Mouse (Mus musculus) spleen, adult 2 months (tissue): ENCODE measurements around the gene Snx29. TPM values are rescaled to one million over a fixed set of nuclear protein-coding genes. Genes with fewer than 3 reads are reported as not detected.
"Not testable (repeated sequence)": the region's sequence is repeated elsewhere in the genome, so short reads cannot be mapped to it uniquely, and the experiment has no call there.

Experiments
- DNase-seq, 2 experiments: peaks; one replicate each; pipeline versions ENCODE4 v3.0.0 to v3.0.0-alpha.2; 2012 to 2021; ENCODE audit warnings: low spot score in 2 of 2, low read depth in 1 of 2
- H3K27ac ChIP-seq: fragments of 200-500 bp; 2 replicates; pipeline ENCODE4 v1.5.1; 2012; ENCODE audit warnings: low read length, inconsistent platforms; ENCODE audit not compliant: insufficient read depth
- H3K27me3 ChIP-seq: fragments of 200-500 bp; 2 replicates; pipeline ENCODE4 v1.6.1; 2012; ENCODE audit warnings: mild to moderate bottlenecking, moderate library complexity, low read length, inconsistent platforms; ENCODE audit not compliant: control insufficient read depth, insufficient read depth
- H3K36me3 ChIP-seq: fragments of 200-500 bp; 2 replicates; pipeline ENCODE4 v1.6.1; 2012; ENCODE audit warnings: mild to moderate bottlenecking, low read length, inconsistent platforms; ENCODE audit not compliant: control insufficient read depth, insufficient read depth
- H3K4me1 ChIP-seq: fragments of 200-500 bp; 2 replicates; pipeline ENCODE4 v1.6.1; 2011; ENCODE audit warnings: inconsistent platforms; ENCODE audit not compliant: control insufficient read depth, insufficient read depth, insufficient read length
- H3K4me3 ChIP-seq: fragments of 200-500 bp; 2 replicates; pipeline ENCODE4 v1.5.1; 2011; ENCODE audit warnings: mild to moderate bottlenecking, inconsistent platforms; ENCODE audit not compliant: insufficient read depth, insufficient read length; ENCODE audit errors: extremely low read depth
- CTCF ChIP-seq: fragments of 200-500 bp; IDR thresholded peaks from 2 replicates; pipeline ENCODE4 v1.5.1; 2011; ENCODE audit warnings: mild to moderate bottlenecking, inconsistent platforms; ENCODE audit not compliant: insufficient read depth, insufficient read length, insufficient replicate concordance; ENCODE audit errors: extremely low read depth
- POLR2A ChIP-seq: fragments of 200-500 bp; IDR thresholded peaks from 2 replicates; pipeline ENCODE4 v1.6.1; 2011; ENCODE audit warnings: low read depth, low read length, inconsistent platforms
- WGBS: fragments of 180-500 bp; shearing (Covaris S2); methylation state at CpG from one replicate; pipeline ENCODE4 v1.1.7; 2018; 5-methylcytosine and 5-hydroxymethylcytosine counted together
- polyA plus RNA-seq: library from polyadenylated mRNA; depleted of rRNA; stranded (reverse); fragments of >200 nt; gene quantifications from 2 replicates; pipeline ENCODE4 v1.2.3, GENCODE M21; 2012; rRNA removed

Snx29 gene
- polyA plus RNA-seq, result 13.6 and 14.3 TPM in 2 replicates

GRCm38 (mm10) chr16:11322409-11323323 lies at the start of gene Snx29:
Gene Snx29 (plus strand): TSS chr16:11322908.
- H3K27me3 ChIP-seq, result no peaks in the 10 kb centered on the region
- no peaks in the 10 kb centered on the region for H3K36me3 ChIP-seq
- peaks cover 7% of the 10 kb centered on the region; the same call in 1 of the 2 replicates for H3K4me1 ChIP-seq
- DNase-seq, result peak; percentile 78 to 98
- peak within 1 kb of the TSS; percentile 58 for H3K27ac ChIP-seq
- 6% methylated on average over 56 of the region's 61 CpGs for WGBS
- TF ChIP-seq CTCF, result no peak
- TF ChIP-seq POLR2A, result no peak; the same call in 1 of the 2 replicates
- H3K4me3 ChIP-seq, result peak within 1 kb of the TSS; percentile 78

- no peaks in the 10 kb centered on the region for H3K4me1 ChIP-seq
- no peak overlapping the region for H3K27ac ChIP-seq
- H3K4me3 ChIP-seq, result no peak overlapping the region
- WGBS, result 80% methylated on average over 3 of the region's 3 CpGs
- TF ChIP-seq POLR2A (no peak), CTCF (no peak)
- H3K27me3 ChIP-seq, result no peaks in the 10 kb centered on the region
- no peak for DNase-seq
- no peaks in the 10 kb centered on the region for H3K36me3 ChIP-seq
Measured at GRCm38 (mm10) chr16:11276888-11277287, 45.8 kb upstream of the Snx29 start.

- no peak for DNase-seq
- no peak overlapping the region for H3K4me3 ChIP-seq
- H3K4me1 ChIP-seq, result no peaks in the 10 kb centered on the region
- TF ChIP-seq CTCF (no peak), POLR2A (no peak)
- H3K27ac ChIP-seq, result no peak overlapping the region
- no peaks in the 10 kb centered on the region for H3K27me3 ChIP-seq
- 90% methylated on average over 6 of the region's 6 CpGs for WGBS
- no peaks in the 10 kb centered on the region for H3K36me3 ChIP-seq
Measured at GRCm38 (mm10) chr16:11278778-11279177, 43.9 kb upstream of the Snx29 start.

GRCm38 (mm10) chr16:11282655-11283232 lies 40.0 kb upstream of the Snx29 start:
- WGBS, result 85% methylated on average over 5 of the region's 5 CpGs
- no peak for DNase-seq
- Histone ChIP-seq H3K36me3 (no peaks in the 10 kb centered on the region), H3K27ac (no peak overlapping the region), H3K27me3 (no peaks in the 10 kb centered on the region), H3K4me3 (no peak overlapping the region), H3K4me1 (no peaks in the 10 kb centered on the region)
- no peak for TF ChIP-seq CTCF
- TF ChIP-seq POLR2A, result no peak

DNA sequence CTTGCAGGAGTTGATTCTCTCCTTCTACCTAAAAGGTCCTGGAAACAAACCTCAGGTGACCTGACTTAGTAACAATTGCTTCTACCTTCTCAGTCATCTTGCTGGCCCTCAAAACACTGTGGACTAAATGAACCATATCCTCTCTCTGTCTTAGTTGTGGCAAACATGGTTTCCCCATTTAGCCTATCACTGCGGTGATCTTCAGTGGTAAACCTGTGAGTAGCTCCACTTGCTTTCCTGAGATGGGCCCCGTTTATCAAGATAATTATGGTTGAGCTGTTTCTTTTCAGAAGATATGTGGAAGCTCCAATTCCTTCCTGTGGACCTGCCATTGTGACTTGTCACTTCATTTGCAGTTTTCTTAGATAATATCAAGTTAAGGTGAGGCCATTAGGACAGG lies 37.8 kb upstream of the Snx29 start:
- no peak for TF ChIP-seq POLR2A
- TF ChIP-seq CTCF, result no peak
- whole genome bisulfite sequencing, result 34% methylated on average over 2 of the region's 2 CpGs
- no peak overlapping the region for H3K4me3 ChIP-seq

GRCm38 (mm10) chr16:11285949-11286348 lies 36.8 kb upstream of the Snx29 start:
- H3K4me3 ChIP-seq, result no peak overlapping the region
- H3K27me3 ChIP-seq, result no peaks in the 10 kb centered on the region
- no peak overlapping the region for H3K27ac ChIP-seq
- no peaks in the 10 kb centered on the region for H3K4me1 ChIP-seq
- no peak for TF ChIP-seq CTCF
- no peak for TF ChIP-seq POLR2A
- no peak for DNase-seq
- 60% methylated on average over 2 of the region's 2 CpGs for WGBS
- H3K36me3 ChIP-seq, result no peaks in the 10 kb centered on the region

More for the DNA sequence above, 37.8 kb upstream of the Snx29 start:
- H3K36me3 ChIP-seq, result no peaks in the 10 kb centered on the region
- DNase-seq, result no peak
- no peaks in the 10 kb centered on the region for H3K27me3 ChIP-seq
- H3K27ac ChIP-seq, result no peak overlapping the region
- no peaks in the 10 kb centered on the region for H3K4me1 ChIP-seq

DNA sequence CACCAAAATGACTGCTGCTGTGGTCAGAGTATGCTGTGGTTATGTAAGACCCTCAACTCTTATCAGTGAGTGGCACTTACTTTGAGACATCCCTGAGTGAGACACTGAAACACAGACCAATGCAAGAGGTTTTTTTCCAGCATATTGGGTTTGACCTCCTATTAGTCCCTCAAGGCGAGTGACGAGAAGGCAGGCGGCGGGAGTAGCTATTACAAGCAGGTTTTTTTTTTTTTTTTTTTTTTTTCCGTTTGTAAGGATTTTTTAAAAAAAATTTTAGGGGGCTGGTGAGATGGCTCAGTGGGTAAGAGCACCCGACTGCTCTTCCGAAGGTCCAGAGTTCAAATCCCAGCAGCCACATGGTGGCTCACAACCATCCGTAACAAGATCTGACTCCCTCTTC lies 33.8 kb upstream of the Snx29 start:
- 89% methylated on average over 8 of the region's 8 CpGs for WGBS
- H3K4me3 ChIP-seq, H3K36me3 ChIP-seq, DNase-seq, H3K4me1 ChIP-seq, H3K27me3 ChIP-seq, H3K27ac ChIP-seq: not testable (repeated sequence)

GRCm38 (mm10) chr16:11295583-11295982 lies 27.1 kb upstream of the Snx29 start:
- not testable (repeated sequence) for H3K27ac ChIP-seq, H3K27me3 ChIP-seq, H3K36me3 ChIP-seq, H3K4me1 ChIP-seq, H3K4me3 ChIP-seq, DNase-seq
- WGBS, result 90% methylated on average over 4 of the region's 4 CpGs

GRCm38 (mm10) chr16:11297700-11298099 lies 25.0 kb upstream of the Snx29 start:
- H3K27me3 ChIP-seq, H3K36me3 ChIP-seq, H3K4me3 ChIP-seq, H3K4me1 ChIP-seq, H3K27ac ChIP-seq: not testable (repeated sequence)
- peak in 1 of 2 experiments; percentile 4 for DNase-seq
- 52% methylated on average over 1 of the region's 1 CpGs for WGBS
